Mouse (Mus musculus): Measurements from ENCODE around the gene Chek2. TPM values are rescaled to one million over a fixed set of nuclear protein-coding genes. Genes with fewer than 3 reads are reported as not detected.

Chek2 gene
- total and polyA plus RNA-seq, 3 experiments = 22.2 to 24.1 TPM; not detected in 1

DNA sequence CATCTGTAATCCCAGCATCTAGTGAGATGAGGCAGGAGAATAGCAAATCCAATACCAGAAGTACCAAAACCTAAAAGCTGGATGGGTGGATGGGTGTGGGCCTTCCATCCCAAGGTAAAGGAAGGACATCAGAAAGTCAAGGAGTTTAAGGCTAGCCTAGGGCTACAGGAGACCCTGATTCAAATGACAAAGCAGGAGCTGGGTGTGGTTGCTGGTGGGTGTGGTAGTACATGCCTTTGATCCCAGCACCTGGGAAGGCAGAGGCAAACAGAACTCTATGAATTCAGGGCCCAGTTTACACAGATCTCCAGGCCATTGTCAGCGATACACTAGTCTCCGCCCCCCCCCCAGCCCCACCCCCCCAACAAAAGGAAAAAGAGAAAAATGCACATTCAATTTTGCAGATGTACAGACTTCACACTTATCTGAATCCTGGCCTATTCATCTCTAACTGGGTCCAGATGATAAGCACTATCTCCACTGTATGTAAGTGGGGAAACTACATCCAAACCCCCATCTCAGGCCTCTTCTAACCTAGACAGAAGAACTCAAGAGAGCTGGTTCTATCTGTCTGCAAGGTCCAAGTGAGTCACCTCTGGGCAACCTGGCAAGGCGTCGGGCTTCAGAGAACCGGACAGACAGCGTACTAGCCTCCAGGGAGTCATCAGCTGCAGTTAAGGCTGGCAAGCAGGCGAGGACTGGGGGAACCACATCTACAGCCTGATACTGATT, 35.6 kb upstream of the Chek2 start (continued):
- no peak for TF ChIP-seq POLR2AphosphoS2 (IDR thresholded peaks at IDR 0.05; ENCODE audit: low read length)
- no peak for TF ChIP-seq KAT2A (conservative IDR thresholded peaks at IDR 0.05; ENCODE audit: low read depth, low read length)
- no peak for TF ChIP-seq E2F4 (IDR thresholded peaks at IDR 0.05; ENCODE audit: borderline replicate concordance, low read depth, low read length)

DNA sequence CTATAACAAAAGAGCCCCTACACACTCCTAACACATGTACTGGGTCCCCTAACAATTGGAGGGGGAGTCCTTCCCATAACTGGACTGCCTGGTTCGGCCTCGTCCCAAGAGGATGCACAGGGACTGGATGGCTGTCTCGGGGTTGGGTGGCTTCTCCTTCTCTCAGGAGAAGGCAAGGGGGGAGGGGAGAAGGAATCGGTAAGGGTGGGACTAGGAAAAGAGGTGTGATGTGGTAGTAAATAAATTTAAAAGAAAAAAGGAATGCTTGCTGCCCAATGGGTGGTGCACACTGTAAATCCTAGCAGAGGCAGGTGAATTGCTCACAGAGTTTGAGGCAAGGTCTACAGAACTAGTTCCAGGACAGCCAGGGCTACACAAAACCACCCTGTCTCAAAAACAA, 33.6 kb upstream of the Chek2 start:
- Histone ChIP-seq H3K27me3 (ENCODE audit: control insufficient read depth in 1 of 2, insufficient read depth in 2 of 2, low read length in 2 of 2) (no peaks in the 10 kb centered on the region), H3K9ac (ENCODE audit: control insufficient read depth, low read depth, low read length, poor library complexity, severe bottlenecking) (no peak overlapping the region), H3K9me3 (replicated peaks; ENCODE audit: insufficient read depth, low read length) (no peaks in the 10 kb centered on the region), H3K27ac (ENCODE audit: control insufficient read depth, low read depth, low read length) (no peak overlapping the region), H3K4me1 (ENCODE audit: control insufficient read depth in 1 of 2, insufficient read depth in 2 of 2, low read length in 2 of 2) (peaks cover 16 to 37% of the 10 kb centered on the region in 2 experiments), H3K79me2 (ENCODE audit: control insufficient read depth, insufficient read depth, low read length, poor library complexity) (peaks cover 8% of the 10 kb centered on the region), H3K4me3 (ENCODE audit: control insufficient read depth in 1 of 2, insufficient read depth in 1 of 2, low read depth in 2 of 2, low read length in 2 of 2) (no peak overlapping the region), H3K36me3 (ENCODE audit: control insufficient read depth in 1 of 2, insufficient read depth in 2 of 2, low read length in 2 of 2) (peaks cover 0 to 33% of the 10 kb centered on the region in 2 experiments; a peak in 2 of 4 replicates)
- TF ChIP-seq HCFC1 (IDR thresholded peaks at IDR 0.05; ENCODE audit: low read depth, low read length) = no peak
- no peak for TF ChIP-seq ELF1 (IDR thresholded peaks at IDR 0.05; ENCODE audit: low read depth, low read length)
- no peak for TF ChIP-seq TAL1 (IDR thresholded peaks at IDR 0.05; ENCODE audit: low read length)
- TF ChIP-seq MXI1 (IDR thresholded peaks at IDR 0.05; ENCODE audit: low read depth, low read length) = no peak
- TF ChIP-seq BHLHE40 (IDR thresholded peaks at IDR 0.05; ENCODE audit: borderline replicate concordance, low read depth, low read length) = no peak
- TF ChIP-seq JUND (IDR thresholded peaks at IDR 0.05; ENCODE audit: low read depth, low read length) = no peak
- TF ChIP-seq CHD1 (IDR thresholded peaks at IDR 0.05; ENCODE audit: low read depth, low read length) = no peak
- TF ChIP-seq MYB (IDR thresholded peaks at IDR 0.05; ENCODE audit: low read depth, low read length) = no peak
- TF ChIP-seq TBP (IDR thresholded peaks at IDR 0.05; ENCODE audit: low read depth, low read length) = no peak
- no peak for TF ChIP-seq ZMIZ1 (IDR thresholded peaks at IDR 0.05; ENCODE audit: low read depth, low read length)
- no peak for TF ChIP-seq UBTF (IDR thresholded peaks at IDR 0.05; ENCODE audit: borderline replicate concordance, insufficient read depth, low read depth, low read length)
- no peak for TF ChIP-seq ZKSCAN1 (IDR thresholded peaks at IDR 0.05; ENCODE audit: low read depth, low read length)
- TF ChIP-seq MYC (IDR thresholded peaks at IDR 0.05; ENCODE audit: low read depth, low read length) = no peak
- no peak for TF ChIP-seq KAT2A (conservative IDR thresholded peaks at IDR 0.05; ENCODE audit: low read depth, low read length)
- TF ChIP-seq ZNF384 (IDR thresholded peaks at IDR 0.05; ENCODE audit: low read depth, low read length) = no peak
- TF ChIP-seq POLR2A (IDR thresholded peaks at IDR 0.05; ENCODE audit: control insufficient read depth in 1 of 2, insufficient read depth in 1 of 2, low read depth in 1 of 2, low read length in 2 of 2, poor library complexity in 1 of 2) = no peak
- no peak for TF ChIP-seq POLR2AphosphoS2 (IDR thresholded peaks at IDR 0.05; ENCODE audit: low read length)
- no peak for TF ChIP-seq USF2 (IDR thresholded peaks at IDR 0.05; ENCODE audit: borderline replicate concordance in 1 of 2, insufficient read depth in 1 of 2, low read depth in 1 of 2, low read length in 2 of 2)
- no peak for DNase-seq (ENCODE audit: low read depth, low spot score)
